ENCODE assay signal across 11 mouse cellular contexts in the genomic region with DNA sequence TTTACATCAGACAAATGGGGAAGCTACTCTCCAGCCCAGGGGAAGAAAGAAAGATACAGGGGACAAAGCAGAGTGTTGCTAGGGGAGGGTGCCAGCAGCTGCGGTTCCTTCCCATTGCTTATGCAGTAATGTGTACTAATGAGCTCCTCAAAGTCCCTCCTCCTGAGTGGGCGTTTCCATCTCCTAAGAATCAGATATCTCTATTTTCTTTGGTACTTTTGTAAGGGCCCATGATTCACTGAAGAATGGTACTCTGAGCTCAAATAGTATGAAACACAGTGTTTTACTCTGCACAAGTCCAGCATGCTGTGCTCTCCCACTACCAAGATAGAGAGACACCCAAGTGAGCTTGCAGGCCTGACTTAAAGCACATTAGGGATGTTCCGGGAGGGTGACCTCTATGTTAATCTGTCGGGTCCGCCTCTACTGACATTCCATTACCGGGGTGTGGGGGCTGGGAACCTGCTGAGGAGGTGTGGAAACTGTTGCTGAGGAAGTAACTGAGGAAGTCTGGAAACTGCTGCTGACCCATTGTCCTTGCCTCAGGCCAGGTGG.
DNase-seq lines count a peak whose midpoint lies in the region; ATAC-seq and TF ChIP-seq lines count a peak whose summit lies in the region.
"Had no signal": no experiment of that assay in that cellular context is flagged by ENCODE, and none has a peak within 500 bp of the region (broad histone marks: within the 10 kb centered on the region; RNA-seq: fewer than 3 reads in every experiment).

No protein-coding gene starts in this region.

- no peak overlapping the region for H3K9ac ChIP-seq in forebrain, embryonic 11.5 days (ENCODE audit: low read length)
- H3K9ac ChIP-seq in hindbrain, embryonic 15.5 days, result no peak overlapping the region
- H3K9ac ChIP-seq in neural tube, embryonic 13.5 days, result no peak overlapping the region
- H3K9ac ChIP-seq: heart, embryonic 12.5 days had no signal

- no peak overlapping the region for H3K4me3 ChIP-seq in lung, adult 2 months (replicated peaks; ENCODE audit: extremely low read depth, low read depth, low read length)
- no peak overlapping the region for H3K4me3 ChIP-seq in forebrain, embryonic 11.5 days (ENCODE audit: low read depth, low read length)
- H3K4me3 ChIP-seq in hindbrain, embryonic 15.5 days, result no peak overlapping the region
- no peak overlapping the region for H3K4me3 ChIP-seq in neural tube, embryonic 13.5 days
- H3K4me3 ChIP-seq: heart, embryonic 12.5 days; left cerebral cortex, adult 2 months had no signal

- H3K4me1 ChIP-seq in lung, adult 2 months (ENCODE audit: control insufficient read depth, insufficient read depth, low read length), result peaks cover 4% of the 10 kb centered on the region
- 0 out of 2 replicates have a peak, but pooled peaks cover 2% of the 10 kb centered on the region for H3K4me1 ChIP-seq in forebrain, embryonic 11.5 days (replicated peaks; ENCODE audit: control insufficient read depth, insufficient read depth, low read length)
- no peaks in the 10 kb centered on the region; the same call in 1 of the 2 replicates for H3K4me1 ChIP-seq in hindbrain, embryonic 15.5 days (replicated peaks)
- 0 out of 2 replicates have a peak, but pooled peaks cover 8% of the 10 kb centered on the region for H3K4me1 ChIP-seq in neural tube, embryonic 13.5 days (replicated peaks)
- H3K4me1 ChIP-seq: heart, embryonic 12.5 days had no signal

- no peaks in the 10 kb centered on the region for H3K36me3 ChIP-seq in forebrain, embryonic 11.5 days (ENCODE audit: control insufficient read depth, insufficient read depth, low read length)
- no peaks in the 10 kb centered on the region for H3K36me3 ChIP-seq in hindbrain, embryonic 15.5 days
- no peaks in the 10 kb centered on the region for H3K36me3 ChIP-seq in neural tube, embryonic 13.5 days
- H3K36me3 ChIP-seq: heart, embryonic 12.5 days had no signal

- H3K27ac ChIP-seq in forebrain, embryonic 11.5 days (ENCODE audit: low read depth, low read length), result no peak overlapping the region
- peak overlapping the region; percentile 56 for H3K27ac ChIP-seq in hindbrain, embryonic 15.5 days (replicated peaks)
- peak overlapping the region; percentile 39 for H3K27ac ChIP-seq in neural tube, embryonic 13.5 days (replicated peaks)
- H3K27ac ChIP-seq: left cerebral cortex, adult 2 months had no signal

- 41% methylated on average over 6 of the region's 6 CpGs for WGBS in lung, adult 2 months
- 19% methylated on average over 6 of the region's 6 CpGs for WGBS in forebrain, embryonic 11.5 days
- WGBS in hindbrain, embryonic 15.5 days, result 11% methylated on average over 6 of the region's 6 CpGs
- WGBS in neural tube, embryonic 13.5 days, result 19% methylated on average over 6 of the region's 6 CpGs

- no peaks in the 10 kb centered on the region for H3K27me3 ChIP-seq in forebrain, embryonic 11.5 days (ENCODE audit: control insufficient read depth, insufficient read depth, low read length)
- H3K27me3 ChIP-seq in hindbrain, embryonic 15.5 days, result no peaks in the 10 kb centered on the region
- no peaks in the 10 kb centered on the region for H3K27me3 ChIP-seq in neural tube, embryonic 13.5 days
- H3K27me3 ChIP-seq: heart, embryonic 12.5 days had no signal

- no peak for TF ChIP-seq CTCF in lung, adult 2 months (IDR thresholded peaks at IDR 0.05; ENCODE audit: insufficient read depth, low read length)

- TF ChIP-seq POLR2A in lung, adult 2 months (IDR thresholded peaks at IDR 0.05; ENCODE audit: borderline replicate concordance, extremely low read depth, low read depth, low read length), result no peak

- no peaks in the 10 kb centered on the region for H3K9me3 ChIP-seq in forebrain, embryonic 11.5 days (ENCODE audit: control insufficient read depth, low read length)
- no peaks in the 10 kb centered on the region for H3K9me3 ChIP-seq in hindbrain, embryonic 15.5 days
- H3K9me3 ChIP-seq in neural tube, embryonic 13.5 days, result no peaks in the 10 kb centered on the region
- H3K9me3 ChIP-seq: heart, embryonic 12.5 days had no signal

- ATAC-seq in forebrain, embryonic 11.5 days (replicated peaks; ENCODE audit: low FRiP score), result peak; percentile 80
- ATAC-seq in hindbrain, embryonic 15.5 days (ENCODE audit: low FRiP score, low read depth), result peak; percentile 63; the same call in 1 of the 2 replicates
- ATAC-seq in neural tube, embryonic 13.5 days (ENCODE audit: low read depth), result peak; percentile 84

- peak; percentile 32 for DNase-seq in lung, postnatal 36 days
- no peak for DNase-seq in lung, adult 2 months
- no peak for DNase-seq in forebrain, embryonic 11.5 days (ENCODE audit: low spot score)
- DNase-seq in spleen, adult 12 weeks (ENCODE audit: low spot score), result no peak
- DNase-seq in cerebellum, adult 8-10 months, result no peak
- no peak for DNase-seq in cerebellum, adult 18-20 months
- DNase-seq: cerebellum, postnatal 14 days had no signal

- no peak overlapping the region for H3K4me2 ChIP-seq in forebrain, embryonic 11.5 days (ENCODE audit: low read depth, low read length, severe bottlenecking)
- H3K4me2 ChIP-seq in hindbrain, embryonic 15.5 days, result no peak overlapping the region
- H3K4me2 ChIP-seq in neural tube, embryonic 13.5 days, result no peak overlapping the region
- H3K4me2 ChIP-seq: heart, embryonic 12.5 days had no signal
